Mouse (Mus musculus) cerebellum, adult 11-12 months (tissue): Measurements from ENCODE around the gene Vapa.

ENCODE experiments used
- DNase-seq: peaks from one replicate; pipeline ENCODE4 v3.0.0; 2022

The Vapa gene

DNA sequence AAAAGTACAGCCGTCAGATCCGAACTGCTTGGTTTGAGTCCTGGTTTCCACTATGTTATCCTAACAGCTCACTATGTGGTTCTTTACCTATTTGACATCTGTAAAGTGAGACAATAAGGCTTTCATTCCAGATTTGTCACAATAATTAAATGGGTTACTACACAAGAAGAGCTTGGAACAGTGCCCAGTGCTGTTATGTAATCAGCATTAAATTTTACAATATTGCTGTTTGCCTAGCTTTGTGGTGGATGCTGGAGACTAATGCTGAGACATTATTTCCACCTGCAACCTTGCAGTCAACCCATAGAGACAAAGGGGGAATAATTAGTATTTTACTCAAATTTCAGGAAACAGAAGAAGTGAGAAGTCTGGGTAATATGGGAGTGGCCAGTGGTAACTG is 5.1 kb upstream of the Vapa start:
- DNase-seq: no peak

GRCm38 (mm10) chr17:65615678-65616077 is 2.3 kb upstream of the Vapa start:
- peak; percentile 13 for DNase-seq

GRCm38 (mm10) chr17:65614431-65614830 is 1.1 kb upstream of the Vapa start:
- peak; percentile 16 for DNase-seq

DNA sequence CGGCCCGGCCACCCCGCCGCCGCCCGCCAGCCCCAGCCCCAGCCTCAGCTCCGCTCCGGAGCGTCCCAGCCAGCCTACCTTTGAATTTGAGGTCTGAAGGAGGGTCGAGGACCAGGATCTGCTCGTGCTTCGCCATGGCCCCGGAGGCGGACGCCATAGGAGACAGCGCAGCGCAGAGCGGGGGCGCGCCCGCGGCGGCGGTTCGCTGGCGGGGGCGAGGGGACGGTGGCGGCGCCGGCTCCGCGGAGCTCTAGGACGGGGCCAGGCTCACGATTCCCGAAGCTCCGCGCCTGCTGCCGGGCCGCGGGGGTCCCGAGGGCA is 253 bp downstream of the Vapa start:
- no peak for DNase-seq

DNA sequence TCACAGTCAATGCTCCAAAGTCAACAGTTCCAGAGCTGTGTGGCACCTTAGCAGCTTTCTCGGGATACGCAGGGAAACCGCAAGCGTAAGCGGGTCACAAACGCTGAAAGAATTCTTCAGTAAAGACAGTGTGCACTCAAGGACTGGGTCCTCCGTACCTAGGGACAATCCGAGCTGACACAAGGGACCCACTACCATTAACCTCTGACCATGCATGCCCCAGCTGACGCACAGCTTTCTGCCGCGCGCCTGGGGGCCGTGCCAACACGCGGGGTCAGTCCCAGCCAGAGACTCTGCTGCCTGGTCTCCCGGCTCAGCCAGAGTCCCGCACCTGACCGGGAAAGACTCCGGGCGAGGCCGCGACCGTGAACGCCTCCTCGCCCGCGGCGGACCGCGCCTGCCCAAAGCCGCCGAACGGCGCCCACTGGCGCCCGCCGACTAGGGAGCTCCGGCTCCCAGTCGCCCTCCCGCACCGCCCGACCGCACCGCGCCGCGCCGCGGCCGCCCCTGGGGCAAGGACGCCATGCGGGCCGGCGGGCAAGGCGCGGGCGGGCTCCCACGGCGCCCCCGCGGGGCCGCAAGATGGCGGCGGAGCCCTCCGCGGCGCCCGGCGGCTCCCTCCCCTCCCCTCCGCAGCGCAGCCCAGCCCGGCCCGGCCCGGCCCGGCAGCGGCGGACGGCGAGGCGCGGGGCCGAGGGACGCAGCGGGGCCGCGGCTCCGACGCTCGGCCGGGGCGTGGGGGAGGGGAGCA is 789 bp downstream of the Vapa start:
- peak; percentile 73 for DNase-seq

GRCm38 (mm10) chr17:65611721-65612120 is 1.6 kb downstream of the Vapa start:
- no peak for DNase-seq

- no peak for DNase-seq
These were observed 4.6 kb downstream of the Vapa start for GRCm38 (mm10) chr17:65608743-65609142.

DNA sequence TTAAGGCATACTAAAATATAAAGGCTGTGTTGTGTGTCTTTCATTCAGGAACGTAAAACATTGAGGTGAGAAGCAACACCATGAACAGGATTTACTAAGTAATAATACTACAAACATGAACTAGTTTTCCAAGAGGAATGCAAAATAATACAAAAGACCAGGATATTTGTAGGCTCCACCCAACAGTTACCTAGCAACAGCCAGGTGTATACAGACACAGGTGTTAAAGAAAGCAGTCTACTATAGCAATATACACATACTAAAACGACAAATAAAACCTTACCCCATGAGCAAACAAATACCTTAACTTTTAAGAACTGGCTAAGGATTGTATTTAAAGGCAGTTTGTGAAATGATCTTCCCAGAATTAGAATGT is 5.1 kb downstream of the Vapa start:
- DNase-seq: no peak

- no peak for DNase-seq
These were observed 5.6 kb downstream of the Vapa start for GRCm38 (mm10) chr17:65607574-65608311.

GRCm38 (mm10) chr17:65606014-65606413 is 7.3 kb downstream of the Vapa start:
- no peak for DNase-seq

- DNase-seq: no peak
These were observed 8.5 kb downstream of the Vapa start for GRCm38 (mm10) chr17:65604892-65605291.

DNA sequence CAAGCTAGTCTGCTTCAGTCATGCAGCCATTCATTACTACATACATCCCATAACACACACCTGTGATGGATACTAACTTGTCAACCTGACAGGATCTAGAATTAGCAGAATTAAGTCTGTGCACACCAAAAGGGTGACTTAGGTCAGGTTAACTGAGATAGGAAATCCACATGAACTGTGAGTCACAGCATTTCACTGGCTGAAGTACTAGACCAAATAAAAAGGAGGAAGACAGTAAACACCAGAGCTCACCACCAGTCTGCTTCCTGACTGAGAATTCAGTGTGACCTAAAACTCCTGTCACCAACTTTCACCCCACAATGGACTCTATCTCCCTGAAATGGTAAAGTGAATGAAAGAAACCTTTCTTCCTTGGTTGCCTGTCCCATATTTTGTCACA is 9.0 kb downstream of the Vapa start:
- no peak for DNase-seq

GRCm38 (mm10) chr17:65597857-65598486 is 15.4 kb downstream of the Vapa start:
- no peak for DNase-seq

DNA sequence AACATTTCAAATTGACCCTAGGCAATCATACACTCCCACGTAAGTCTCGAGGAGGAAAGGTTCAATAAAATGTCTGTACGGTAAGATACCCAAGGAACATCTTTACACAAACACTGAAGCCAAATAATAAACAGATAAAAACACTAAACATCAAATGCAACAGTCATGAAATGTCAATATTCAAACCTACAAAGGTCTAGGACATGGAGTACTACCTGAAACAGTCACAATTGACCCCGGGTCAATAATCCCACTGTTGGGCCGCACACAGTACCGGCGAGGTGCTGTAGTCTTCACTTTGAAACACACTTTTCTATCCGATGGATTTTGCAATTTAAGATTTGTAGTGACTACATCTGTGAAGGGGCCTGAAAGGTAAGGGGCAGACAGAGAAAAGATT is 18.7 kb downstream of the Vapa start:
- DNase-seq: no peak

GRCm38 (mm10) chr17:65586892-65587291 is 26.5 kb downstream of the Vapa start:
- DNase-seq: no peak

GRCm38 (mm10) chr17:65581440-65581839 is 31.9 kb downstream of the Vapa start:
- DNase-seq: no peak

DNA sequence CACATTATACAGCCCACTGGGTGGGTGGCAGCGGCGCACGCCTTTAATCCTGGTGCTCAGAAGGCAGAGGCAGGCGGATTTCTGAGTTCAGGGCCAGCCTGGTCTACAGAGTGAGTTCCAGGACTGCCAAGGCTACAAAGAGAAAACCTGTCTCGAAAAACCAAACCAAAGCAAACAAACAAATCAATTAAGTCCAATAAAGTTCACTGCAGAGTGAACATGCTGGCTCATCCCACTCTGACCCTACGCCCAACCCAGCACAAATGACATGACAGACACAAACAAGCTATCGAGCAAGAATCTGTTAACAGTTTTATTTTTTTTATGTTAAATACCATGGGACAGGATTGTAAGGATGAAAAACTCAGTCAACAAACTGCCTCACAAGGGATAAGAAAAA is 33.6 kb downstream of the Vapa start:
- no peak for DNase-seq

GRCm38 (mm10) chr17:65575339-65575738 is 38.0 kb downstream of the Vapa start:
- no peak for DNase-seq

DNA sequence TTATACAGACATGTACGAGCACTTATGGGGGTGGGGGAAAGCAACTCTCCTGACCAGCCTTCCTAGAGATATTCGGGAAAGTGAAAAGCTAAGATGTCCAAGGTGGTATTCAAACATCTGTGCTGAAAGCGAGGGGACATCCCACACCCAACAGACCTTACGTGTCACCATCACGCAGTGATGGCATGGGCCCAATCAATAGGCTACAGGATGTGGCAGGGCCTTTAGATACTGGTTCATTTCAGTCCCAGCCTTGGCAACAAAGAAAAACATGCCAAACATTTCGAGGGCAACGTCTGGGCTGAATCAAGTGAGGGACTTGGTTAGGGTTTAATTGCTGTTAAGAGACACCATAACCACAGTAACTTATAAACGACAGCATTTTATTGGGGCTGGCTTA is 38.5 kb downstream of the Vapa start:
- DNase-seq: no peak

- peak; percentile 31 for DNase-seq
These were observed 41.5 kb downstream of the Vapa start for GRCm38 (mm10) chr17:65571866-65572265.

GRCm38 (mm10) chr17:65571466-65571865 is 41.9 kb downstream of the Vapa start:
- DNase-seq: no peak

DNA sequence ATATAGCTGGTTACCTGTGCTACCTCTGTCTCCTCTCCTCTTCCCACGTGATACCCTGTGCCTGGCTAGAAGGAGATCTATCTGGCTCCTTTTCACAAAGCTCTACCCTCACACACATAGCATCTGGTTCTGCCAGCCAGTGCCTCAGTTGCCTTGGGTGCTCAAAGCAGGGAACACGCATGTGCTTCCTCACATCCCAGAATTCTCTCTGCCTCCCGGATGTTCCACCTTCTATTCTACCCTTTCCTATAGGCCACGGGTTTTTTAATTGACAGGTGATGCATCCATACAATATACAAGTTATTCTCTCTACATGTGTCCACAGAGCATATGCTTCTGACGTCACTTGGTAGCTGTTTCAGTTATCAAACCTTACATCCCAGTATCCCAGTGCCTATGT is 49.2 kb downstream of the Vapa start:
- DNase-seq: no peak

DNA sequence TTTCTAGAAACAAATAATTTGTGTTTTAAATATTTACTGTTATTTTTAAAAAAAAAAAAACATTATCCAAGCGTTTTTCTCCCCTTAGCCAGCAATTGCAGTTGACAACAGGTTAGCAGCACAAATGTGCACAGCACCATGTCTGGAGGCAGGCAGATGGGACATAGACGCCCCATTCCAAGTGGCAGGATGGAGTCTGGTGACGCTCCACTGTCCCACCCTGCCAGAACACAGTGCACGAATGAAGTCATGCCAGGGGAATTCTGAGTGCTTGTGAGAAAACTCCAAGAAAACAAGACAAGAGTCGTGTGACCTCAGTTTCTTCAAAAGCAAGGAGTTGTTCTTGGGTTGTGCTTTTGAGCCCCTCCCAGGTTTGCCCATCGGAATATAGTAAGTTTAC is 50.0 kb downstream of the Vapa start:
- no peak for DNase-seq

- DNase-seq: no peak
These were observed 50.6 kb downstream of the Vapa start for GRCm38 (mm10) chr17:65562761-65563160.
